ENCODE assay signal across 15 mouse cellular contexts in genomic region chr1:156581149-156581548, GRCm38 (mm10). TPM values are rescaled to one million over a fixed set of nuclear protein-coding genes. Genes with fewer than 3 reads are reported as not detected.
DNase-seq lines count a peak whose midpoint lies in the region; ATAC-seq lines count a peak whose summit lies in the region.
"Had no signal": no experiment of that assay in that cellular context is flagged by ENCODE, and none has a peak within 500 bp of the region (broad histone marks: within the 10 kb centered on the region; RNA-seq: fewer than 3 reads in every experiment).

No protein-coding gene starts in this region.

- no peak overlapping the region for H3K9ac ChIP-seq in hindbrain, embryonic 14.5 days
- H3K9ac ChIP-seq in hindbrain, embryonic 12.5 days = no peak overlapping the region
- H3K9ac ChIP-seq in kidney, embryonic 16.5 days (replicated peaks; ENCODE audit: low read length) = no peak overlapping the region
- H3K9ac ChIP-seq: embryonic facial prominence, embryonic 12.5 days; limb, embryonic 15.5 days; midbrain, embryonic 12.5 days had no signal

- 0 out of 2 replicates have a peak overlapping the region, but pooled peaks have one; percentile 20 for H3K27ac ChIP-seq in hindbrain, embryonic 14.5 days
- H3K27ac ChIP-seq in hindbrain, embryonic 12.5 days = no peak overlapping the region
- H3K27ac ChIP-seq in kidney, embryonic 16.5 days (ENCODE audit: low read length) = no peak overlapping the region
- H3K27ac ChIP-seq: embryonic facial prominence, embryonic 12.5 days; limb, embryonic 15.5 days; midbrain, embryonic 12.5 days had no signal

- no peaks in the 10 kb centered on the region for H3K27me3 ChIP-seq in hindbrain, embryonic 14.5 days (ENCODE audit: control insufficient read depth, insufficient read depth, low read length)
- no peaks in the 10 kb centered on the region for H3K27me3 ChIP-seq in hindbrain, embryonic 12.5 days
- no peaks in the 10 kb centered on the region for H3K27me3 ChIP-seq in kidney, embryonic 16.5 days (ENCODE audit: insufficient read depth, low read length)
- H3K27me3 ChIP-seq: embryonic facial prominence, embryonic 12.5 days; limb, embryonic 15.5 days; midbrain, embryonic 12.5 days had no signal

- H3K4me3 ChIP-seq in hindbrain, embryonic 14.5 days (replicated peaks; ENCODE audit: low read length) = no peak overlapping the region
- H3K4me3 ChIP-seq in hindbrain, embryonic 12.5 days = no peak overlapping the region
- H3K4me3 ChIP-seq in kidney, embryonic 16.5 days (ENCODE audit: low read length) = no peak overlapping the region
- H3K4me3 ChIP-seq: embryonic facial prominence, embryonic 12.5 days; limb, embryonic 15.5 days; midbrain, embryonic 12.5 days had no signal

- no peaks in the 10 kb centered on the region for H3K36me3 ChIP-seq in hindbrain, embryonic 14.5 days (replicated peaks; ENCODE audit: control insufficient read depth, insufficient read depth)
- no peaks in the 10 kb centered on the region for H3K36me3 ChIP-seq in hindbrain, embryonic 12.5 days
- H3K36me3 ChIP-seq in kidney, embryonic 16.5 days (ENCODE audit: insufficient read depth, low read length) = no peaks in the 10 kb centered on the region
- H3K36me3 ChIP-seq: embryonic facial prominence, embryonic 12.5 days; limb, embryonic 15.5 days; midbrain, embryonic 12.5 days had no signal

- 74% methylated on average over 11 of the region's 11 CpGs for WGBS in hindbrain, embryonic 14.5 days
- 83% methylated on average over 11 of the region's 11 CpGs for WGBS in hindbrain, embryonic 12.5 days
- 57% methylated on average over 11 of the region's 11 CpGs for WGBS in kidney, embryonic 16.5 days

- H3K4me1 ChIP-seq in hindbrain, embryonic 14.5 days (replicated peaks; ENCODE audit: control insufficient read depth, insufficient read depth, low read length) = no peaks in the 10 kb centered on the region
- H3K4me1 ChIP-seq in hindbrain, embryonic 12.5 days = no peaks in the 10 kb centered on the region
- H3K4me1 ChIP-seq in kidney, embryonic 16.5 days (ENCODE audit: insufficient read depth, low read length) = no peaks in the 10 kb centered on the region

- no peak overlapping the region for H3K4me2 ChIP-seq in hindbrain, embryonic 14.5 days (replicated peaks)
- H3K4me2 ChIP-seq in hindbrain, embryonic 12.5 days (replicated peaks) = no peak overlapping the region
- no peak overlapping the region for H3K4me2 ChIP-seq in kidney, embryonic 16.5 days (replicated peaks; ENCODE audit: low read depth, low read length)
- H3K4me2 ChIP-seq: embryonic facial prominence, embryonic 12.5 days; limb, embryonic 15.5 days; midbrain, embryonic 12.5 days had no signal

- H3K9me3 ChIP-seq in hindbrain, embryonic 14.5 days (ENCODE audit: control insufficient read depth, low read length) = no peaks in the 10 kb centered on the region
- H3K9me3 ChIP-seq in hindbrain, embryonic 12.5 days (replicated peaks) = no peaks in the 10 kb centered on the region
- H3K9me3 ChIP-seq in kidney, embryonic 16.5 days (ENCODE audit: low read length) = no peaks in the 10 kb centered on the region
- H3K9me3 ChIP-seq: embryonic facial prominence, embryonic 12.5 days; G1E; limb, embryonic 15.5 days; midbrain, embryonic 12.5 days had no signal

- no peak for DNase-seq in frontal cortex, postnatal 14 days (ENCODE audit: low spot score in 2 of 2)
- no peak for DNase-seq in hindbrain, embryonic 14.5 days (ENCODE audit: low spot score)
- DNase-seq in retina, postnatal 1 day = peak; percentile 14
- DNase-seq in retina, embryonic 14.5 days (ENCODE audit: low spot score) = no peak
- DNase-seq in urinary bladder, adult 18-20 months (ENCODE audit: low spot score in 2 of 2) = no peak
- DNase-seq: cerebellum, postnatal 14 days; lung, adult 18-20 months; lung, postnatal 36 days had no signal

- peak; percentile 76 for ATAC-seq in frontal cortex, adult (ENCODE audit: low TSS enrichment)
- ATAC-seq in hindbrain, embryonic 14.5 days (ENCODE audit: low FRiP score) = no peak
- no peak for ATAC-seq in hindbrain, embryonic 12.5 days (ENCODE audit: low FRiP score)
- ATAC-seq in kidney, embryonic 16.5 days (ENCODE audit: low FRiP score, low TSS enrichment) = no peak

RNA-seq across cellular contexts. Expression of gene Abl2, which starts 22.6 kb away (rescaled TPM):
- polyA plus RNA-seq in hindbrain, embryonic 14.5 days (2014; fragmentation: Nextera tagmentation; extraction: Ambion mirVana) = 8.1 and 9.2 TPM in 2 replicates
- 6.6 and 7.5 TPM in 2 replicates for polyA plus RNA-seq in hindbrain, embryonic 12.5 days (2016; fragmentation: Nextera tagmentation; extraction: Ambion mirVana)
- 4.0 and 5.0 TPM in 2 replicates for polyA plus RNA-seq in kidney, embryonic 16.5 days (2015; fragmentation: Nextera tagmentation; extraction: Ambion mirVana)

RNA-seq across cellular contexts. Expression of gene Gm10031, which starts 57.3 kb away (rescaled TPM):
- polyA plus RNA-seq in hindbrain, embryonic 14.5 days (2014; fragmentation: Nextera tagmentation; extraction: Ambion mirVana) = 0.69 and 0.79 TPM in 2 replicates
- 0.20 and 0.50 TPM in 2 replicates for polyA plus RNA-seq in hindbrain, embryonic 12.5 days (2016; fragmentation: Nextera tagmentation; extraction: Ambion mirVana)
- polyA plus RNA-seq in kidney, embryonic 16.5 days (2015; fragmentation: Nextera tagmentation; extraction: Ambion mirVana) = 0.35 and 1.3 TPM in 2 replicates
